Mouse (Mus musculus): Measurements from ENCODE around the gene Slc2a5.

Slc2a5 gene

GRCm38 (mm10) chr4:150146286-150146685, 27.2 kb downstream of the Slc2a5 start:
- DNase-seq = no peak

- no peak for DNase-seq
These were observed 32.0 kb downstream of the Slc2a5 start for GRCm38 (mm10) chr4:150151045-150151444.

GRCm38 (mm10) chr4:150152483-150152882, 33.4 kb downstream of the Slc2a5 start:
- DNase-seq = no peak

GRCm38 (mm10) chr4:150155301-150155700, 36.2 kb downstream of the Slc2a5 start:
- DNase-seq = no peak

- DNase-seq = no peak
These were observed 36.6 kb downstream of the Slc2a5 start for GRCm38 (mm10) chr4:150155731-150156130.

- DNase-seq = no peak
These were observed 38.3 kb downstream of the Slc2a5 start for GRCm38 (mm10) chr4:150157348-150157882.

- DNase-seq = no peak
These were observed 40.4 kb downstream of the Slc2a5 start for GRCm38 (mm10) chr4:150159458-150159857.

GRCm38 (mm10) chr4:150162561-150163169, 43.6 kb downstream of the Slc2a5 start:
- no peak for DNase-seq

- DNase-seq = no peak
These were observed 45.8 kb downstream of the Slc2a5 start for GRCm38 (mm10) chr4:150164875-150165274.

GRCm38 (mm10) chr4:150168406-150168805, 49.3 kb downstream of the Slc2a5 start:
- no peak for DNase-seq

- DNase-seq = no peak
These were observed 53.0 kb downstream of the Slc2a5 start for GRCm38 (mm10) chr4:150172107-150172506.

- peak; percentile 69 to 74 for DNase-seq
These were observed 54.2 kb downstream of the Slc2a5 start for GRCm38 (mm10) chr4:150173281-150173680.

GRCm38 (mm10) chr4:150174027-150174426, 54.9 kb downstream of the Slc2a5 start:
- peak in 1 of 2 experiments; percentile 30 for DNase-seq

GRCm38 (mm10) chr4:150176535-150176934, 57.5 kb downstream of the Slc2a5 start:
- DNase-seq = peak; percentile 71 to 72

GRCm38 (mm10) chr4:150177122-150177521, 58.0 kb downstream of the Slc2a5 start:
- no peak for DNase-seq

GRCm38 (mm10) chr4:150178131-150178530, 59.0 kb downstream of the Slc2a5 start:
- DNase-seq = no peak

GRCm38 (mm10) chr4:150181304-150181703, 62.2 kb downstream of the Slc2a5 start:
- no peak for DNase-seq

GRCm38 (mm10) chr4:150188236-150188635, 69.2 kb downstream of the Slc2a5 start:
- no peak for DNase-seq

GRCm38 (mm10) chr4:150192199-150192598, 73.1 kb downstream of the Slc2a5 start:
- DNase-seq = no peak
